20 mouse cellular contexts compared by ENCODE assay signal in genomic region chr8:118433553-118434180, GRCm38 (mm10).
DNase-seq lines count a peak whose midpoint lies in the region; ATAC-seq and TF ChIP-seq lines count a peak whose summit lies in the region.
"Had no signal": no experiment of that assay in that cellular context is flagged by ENCODE, and none has a peak within 500 bp of the region (broad histone marks: within the 10 kb centered on the region; RNA-seq: fewer than 3 reads in every experiment).

No protein-coding gene starts in this region.

- no peak for TF ChIP-seq CTCF in hindbrain, postnatal 0 days (IDR thresholded peaks at IDR 0.05; ENCODE audit: low read depth)

- H3K9ac ChIP-seq in hindbrain, postnatal 0 days (replicated peaks; ENCODE audit: low read length): no peak overlapping the region
- H3K9ac ChIP-seq in neural tube, embryonic 13.5 days: no peak overlapping the region
- no peak overlapping the region for H3K9ac ChIP-seq in neural tube, embryonic 15.5 days (replicated peaks)
- no peak overlapping the region for H3K9ac ChIP-seq in heart, embryonic 15.5 days
- H3K9ac ChIP-seq: forebrain, embryonic 15.5 days; hindbrain, embryonic 12.5 days; limb, embryonic 12.5 days; liver, embryonic 15.5 days; midbrain, embryonic 15.5 days had no signal

- H3K4me2 ChIP-seq in hindbrain, postnatal 0 days (ENCODE audit: low read depth, low read length): no peak overlapping the region
- H3K4me2 ChIP-seq in neural tube, embryonic 13.5 days: no peak overlapping the region
- no peak overlapping the region for H3K4me2 ChIP-seq in neural tube, embryonic 15.5 days
- H3K4me2 ChIP-seq in heart, embryonic 15.5 days: no peak overlapping the region
- H3K4me2 ChIP-seq: forebrain, embryonic 15.5 days; hindbrain, embryonic 12.5 days; limb, embryonic 12.5 days; liver, embryonic 15.5 days; midbrain, embryonic 15.5 days had no signal

- H3K36me3 ChIP-seq in hindbrain, embryonic 10.5 days: no peaks in the 10 kb centered on the region
- no peaks in the 10 kb centered on the region for H3K36me3 ChIP-seq in hindbrain, postnatal 0 days (ENCODE audit: insufficient read depth, low read length)
- no peaks in the 10 kb centered on the region for H3K36me3 ChIP-seq in neural tube, embryonic 13.5 days
- no peaks in the 10 kb centered on the region for H3K36me3 ChIP-seq in neural tube, embryonic 15.5 days
- no peaks in the 10 kb centered on the region for H3K36me3 ChIP-seq in heart, embryonic 15.5 days
- H3K36me3 ChIP-seq: forebrain, embryonic 15.5 days; hindbrain, embryonic 12.5 days; limb, embryonic 12.5 days; liver, embryonic 15.5 days; midbrain, embryonic 15.5 days had no signal

- no peaks in the 10 kb centered on the region for H3K4me1 ChIP-seq in hindbrain, embryonic 10.5 days (replicated peaks)
- H3K4me1 ChIP-seq in hindbrain, postnatal 0 days (ENCODE audit: insufficient read depth, low read length): peaks cover 9% of the 10 kb centered on the region
- H3K4me1 ChIP-seq in neural tube, embryonic 13.5 days (replicated peaks): peaks cover 35% of the 10 kb centered on the region
- peaks cover 29% of the 10 kb centered on the region for H3K4me1 ChIP-seq in neural tube, embryonic 15.5 days
- peaks cover 8% of the 10 kb centered on the region for H3K4me1 ChIP-seq in heart, embryonic 15.5 days (replicated peaks)
- H3K4me1 ChIP-seq: hindbrain, embryonic 12.5 days; liver, embryonic 15.5 days had no signal

- no peaks in the 10 kb centered on the region for H3K27me3 ChIP-seq in hindbrain, embryonic 10.5 days (ENCODE audit: insufficient read depth, poor library complexity, severe bottlenecking)
- H3K27me3 ChIP-seq in hindbrain, postnatal 0 days (ENCODE audit: insufficient read depth, low read length): no peaks in the 10 kb centered on the region
- no peaks in the 10 kb centered on the region for H3K27me3 ChIP-seq in neural tube, embryonic 13.5 days
- H3K27me3 ChIP-seq in neural tube, embryonic 15.5 days (replicated peaks): no peaks in the 10 kb centered on the region
- H3K27me3 ChIP-seq in heart, embryonic 15.5 days: no peaks in the 10 kb centered on the region
- H3K27me3 ChIP-seq: forebrain, embryonic 15.5 days; hindbrain, embryonic 12.5 days; limb, embryonic 12.5 days; liver, embryonic 15.5 days; midbrain, embryonic 15.5 days had no signal

- no peaks in the 10 kb centered on the region for H3K9me3 ChIP-seq in hindbrain, embryonic 10.5 days
- H3K9me3 ChIP-seq in hindbrain, postnatal 0 days (ENCODE audit: low read length): no peaks in the 10 kb centered on the region
- H3K9me3 ChIP-seq in neural tube, embryonic 13.5 days: no peaks in the 10 kb centered on the region
- no peaks in the 10 kb centered on the region for H3K9me3 ChIP-seq in neural tube, embryonic 15.5 days (replicated peaks)
- H3K9me3 ChIP-seq in heart, embryonic 15.5 days (replicated peaks): no peaks in the 10 kb centered on the region
- H3K9me3 ChIP-seq: forebrain, embryonic 15.5 days; hindbrain, embryonic 12.5 days; limb, embryonic 12.5 days; liver, embryonic 15.5 days; midbrain, embryonic 15.5 days had no signal

- no peak for DNase-seq in hindbrain, embryonic 10.5 days (ENCODE audit: low spot score)
- DNase-seq in hindbrain, postnatal 0 days (ENCODE audit: low spot score): no peak
- peak; percentile 21 for DNase-seq in skeletal muscle tissue, adult 2 months (ENCODE audit: low read depth, low spot score)
- DNase-seq in cerebellum, adult 9-10 months: no peak
- DNase-seq: adrenal gland, postnatal 14 days; cerebellum, adult 11 months; cerebellum, postnatal 14 days; embryo, embryonic 11 days; kidney, adult 9 months; spleen, adult 18-20 months; thymus, postnatal 36 days had no signal

- 0 out of 2 replicates have a peak overlapping the region, but pooled peaks have one; percentile 4 for H3K27ac ChIP-seq in hindbrain, embryonic 10.5 days
- no peak overlapping the region for H3K27ac ChIP-seq in hindbrain, postnatal 0 days
- H3K27ac ChIP-seq in neural tube, embryonic 13.5 days (replicated peaks): no peak overlapping the region
- no peak overlapping the region for H3K27ac ChIP-seq in neural tube, embryonic 15.5 days (replicated peaks)
- 0 out of 2 replicates have a peak overlapping the region, but pooled peaks have one; percentile 10 for H3K27ac ChIP-seq in heart, embryonic 15.5 days
- H3K27ac ChIP-seq: forebrain, embryonic 15.5 days; hindbrain, embryonic 12.5 days; limb, embryonic 12.5 days; liver, embryonic 15.5 days; midbrain, embryonic 15.5 days had no signal

- no peak overlapping the region for H3K4me3 ChIP-seq in hindbrain, embryonic 10.5 days
- H3K4me3 ChIP-seq in hindbrain, postnatal 0 days (ENCODE audit: low read length): no peak overlapping the region
- no peak overlapping the region for H3K4me3 ChIP-seq in neural tube, embryonic 13.5 days
- H3K4me3 ChIP-seq in neural tube, embryonic 15.5 days (replicated peaks): no peak overlapping the region
- no peak overlapping the region for H3K4me3 ChIP-seq in heart, embryonic 15.5 days
- H3K4me3 ChIP-seq: forebrain, embryonic 15.5 days; hindbrain, embryonic 12.5 days; limb, embryonic 12.5 days; liver, embryonic 15.5 days; midbrain, embryonic 15.5 days had no signal

- WGBS in hindbrain, embryonic 10.5 days: 89% methylated on average over 3 of the region's 3 CpGs
- 82% methylated on average over 3 of the region's 3 CpGs for WGBS in hindbrain, postnatal 0 days
- 81% methylated on average over 3 of the region's 3 CpGs for WGBS in neural tube, embryonic 13.5 days
- WGBS in neural tube, embryonic 15.5 days: 87% methylated on average over 3 of the region's 3 CpGs
- 69% methylated on average over 3 of the region's 3 CpGs for WGBS in heart, embryonic 15.5 days

- ATAC-seq in hindbrain, postnatal 0 days: no peak
- 0 out of 2 replicates have a peak, but pooled peaks have one; percentile 17 for ATAC-seq in neural tube, embryonic 13.5 days (ENCODE audit: low read depth)
- ATAC-seq in neural tube, embryonic 15.5 days (ENCODE audit: low FRiP score): no peak
- no peak for ATAC-seq in heart, embryonic 15.5 days (replicated peaks; ENCODE audit: insufficient number of reproducible peaks, insufficient read depth, low FRiP score, low read depth)
- ATAC-seq: forebrain, embryonic 15.5 days; inflammation-experienced regulatory T-cells, adult 6 months; midbrain, embryonic 15.5 days had no signal

Comparison
In these comparisons a context has a peak if more than half of its experiments do, and no peak if none do; other contexts are left out.
1. H3K27ac ChIP-seq: peak in hindbrain, embryonic 10.5 days (single experiment) and heart, embryonic 15.5 days (single experiment); none in hindbrain, postnatal 0 days (single experiment), neural tube, embryonic 13.5 days (single experiment) and neural tube, embryonic 15.5 days (single experiment).